Mouse (Mus musculus) left cerebral cortex, adult 18-20 months (tissue): Measurements from ENCODE around the gene Gabpb1. TPM values are rescaled to one million over a fixed set of nuclear protein-coding genes. Genes with fewer than 3 reads are reported as not detected.

Source experiments
- DNase-seq, 2 experiments: peaks; one replicate each; pipeline ENCODE4 v3.0.0; 2021 to 2022; ENCODE audit warnings: low spot score in 2 of 2, mixed read lengths in 1 of 2
- total RNA-seq, 2 experiments: library from RNA; stranded (reverse); gene quantifications; 2 replicates each; pipeline ENCODE4 v1.2.3; 2021

Gene Gabpb1
- total RNA-seq, 2 experiments from 2014 or later: 19.3 to 20.0 TPM

DNA sequence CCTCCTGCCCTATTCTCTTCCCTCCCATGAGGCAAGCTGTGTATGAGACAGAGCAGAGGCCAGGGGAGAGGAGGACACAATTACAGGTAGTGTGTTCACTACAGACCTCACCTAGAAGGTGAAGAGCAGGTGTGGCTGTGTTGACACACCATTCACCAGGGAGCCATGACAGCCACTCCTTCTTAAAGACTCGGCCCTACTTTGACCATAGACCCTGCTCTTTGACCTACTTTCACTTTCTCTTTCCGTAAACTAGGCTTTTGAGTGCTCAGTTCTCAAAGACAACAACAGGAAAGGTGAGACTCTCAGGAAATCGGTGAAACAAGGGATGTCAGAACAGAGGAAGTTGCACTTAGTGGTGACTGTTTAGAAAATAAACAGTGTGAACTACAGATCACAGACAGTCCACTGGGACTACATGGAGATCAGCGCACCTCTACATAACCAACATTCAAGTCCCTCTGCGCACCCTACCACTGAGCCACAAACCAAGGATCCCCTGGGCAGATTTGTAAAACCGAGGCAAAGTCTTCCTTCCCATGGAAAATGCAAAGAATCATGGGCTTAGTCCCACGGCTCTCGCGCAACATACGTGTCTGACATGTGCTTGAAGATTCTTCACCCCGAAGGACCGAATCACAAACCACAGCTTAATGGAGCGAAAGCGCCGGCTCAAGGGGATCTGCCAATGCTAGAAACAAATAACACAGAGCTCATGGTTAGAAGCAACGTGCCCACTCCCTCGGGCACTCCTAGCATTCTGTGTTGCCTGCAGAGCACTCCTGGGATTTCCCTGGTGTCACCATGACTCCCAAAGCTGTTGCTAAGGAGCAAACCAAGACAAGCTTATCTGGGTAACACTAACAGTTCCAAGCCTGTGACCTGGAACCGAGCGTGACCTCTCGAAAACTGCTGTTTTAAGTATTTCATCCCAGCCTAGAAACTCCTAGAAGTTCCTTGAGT is 78.6 kb downstream of the Gabpb1 start:
- DNase-seq: no peak

GRCm38 (mm10) chr2:126596347-126597072 is 79.6 kb downstream of the Gabpb1 start:
- DNase-seq: no peak

DNA sequence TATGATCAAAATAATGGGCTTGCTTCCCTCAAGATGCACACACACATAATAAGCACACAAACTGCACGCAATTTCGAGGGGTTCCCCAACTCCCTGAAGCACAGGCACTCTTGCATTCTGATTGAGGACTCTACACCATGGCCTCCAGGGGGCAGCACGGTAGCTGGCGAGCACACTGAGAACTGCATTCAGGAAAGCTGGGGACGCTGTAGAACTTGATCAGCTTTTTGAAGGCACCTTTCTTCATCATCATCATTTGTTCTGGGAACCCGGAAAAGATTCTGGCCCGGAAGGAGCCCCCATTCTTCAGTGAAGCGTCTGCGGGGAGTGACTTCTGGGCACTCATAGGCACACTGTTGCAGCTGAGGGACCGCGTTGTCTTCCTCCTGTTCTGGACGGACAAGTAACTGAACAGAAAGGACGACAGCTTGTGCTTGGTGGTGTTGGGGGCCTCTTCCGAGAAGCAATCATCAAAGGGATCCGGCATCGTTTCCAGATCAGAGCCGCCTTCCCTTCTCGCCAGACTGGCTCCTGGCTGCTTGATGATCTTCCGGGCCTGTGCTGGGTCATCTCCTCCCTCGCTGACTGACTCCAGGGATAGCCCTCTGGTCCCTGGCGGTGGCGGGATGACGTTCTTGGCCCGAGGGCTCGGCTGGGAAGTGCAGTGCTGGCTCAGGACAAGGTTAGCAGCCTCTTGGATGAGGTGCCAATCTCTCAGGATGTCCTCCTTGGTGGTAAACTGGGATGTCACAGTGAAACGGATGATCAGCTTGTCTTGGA is 82.1 kb downstream of the Gabpb1 start:
- DNase-seq: peak; percentile 71

- DNase-seq: no peak
These were observed 84.8 kb downstream of the Gabpb1 start for GRCm38 (mm10) chr2:126591304-126591703.

- no peak for DNase-seq
These were observed 88.7 kb downstream of the Gabpb1 start for GRCm38 (mm10) chr2:126587468-126587867.

GRCm38 (mm10) chr2:126584621-126585369 is 91.3 kb downstream of the Gabpb1 start:
- no peak for DNase-seq

- DNase-seq: no peak
These were observed 92.2 kb downstream of the Gabpb1 start for GRCm38 (mm10) chr2:126583960-126584359.

DNA sequence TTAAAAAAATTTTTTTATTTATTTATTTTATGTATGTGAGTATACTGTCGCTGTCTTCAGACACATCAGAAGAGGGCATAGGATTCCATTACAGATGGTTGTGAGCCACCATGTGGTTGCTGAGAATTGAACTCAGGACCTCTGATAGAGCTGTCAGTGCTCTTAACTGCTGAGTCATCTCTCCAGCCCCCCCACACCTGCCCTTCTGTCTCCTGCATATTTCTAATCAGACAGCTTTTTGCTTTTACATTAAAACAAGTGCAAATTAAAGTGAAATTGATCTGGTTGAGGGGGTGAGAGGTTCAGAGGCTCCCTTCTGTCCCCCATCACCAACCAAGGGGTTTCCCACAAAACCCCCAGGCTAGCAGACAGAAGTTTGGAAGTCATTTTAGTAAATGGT is 96.9 kb downstream of the Gabpb1 start:
- DNase-seq: no peak

Other genes with a start within 250 kb of the Gabpb1 start
- gene Atp8b4, start 175.7 kb downstream of the Gabpb1 start, total RNA-seq: under 1 TPM in 1 of 2 experiments, not detected in 1; 0.07 TPM
- gene Slc27a2, start 123.9 kb downstream of the Gabpb1 start, total RNA-seq: 10 to 100 TPM in 1 of 2 experiments, 1 to 10 TPM in 1; 8.7 to 10.4 TPM
- 1 to 10 TPM in 1 of 2 experiments, under 1 TPM in 1; 0.77 to 1.8 TPM for gene Hdc, start 57.0 kb downstream of the Gabpb1 start, total RNA-seq
- gene Usp8, start 31.0 kb upstream of the Gabpb1 start, total RNA-seq: 10 to 100 TPM; 49.0 to 52.1 TPM
- gene Usp50, start 107.1 kb upstream of the Gabpb1 start, total RNA-seq: under 1 TPM in 1 of 2 experiments, not detected in 1; 0.49 TPM
- gene Trpm7, start 199.9 kb upstream of the Gabpb1 start, total RNA-seq: 10 to 100 TPM; 33.9 to 35.4 TPM